Mouse (Mus musculus) hindbrain, embryonic 15.5 days (tissue): ENCODE results near the gene Aspg. TPM values are rescaled to one million over a fixed set of nuclear protein-coding genes. Genes with fewer than 3 reads are reported as not detected.
A peak's percentile ranks its signal among the peaks of the same experiment; 100 is the strongest.

Experiments used
- microRNA counts: library from miRNA; unstranded; fragments of <30 nt; microRNA quantifications from one replicate; lab custom pipeline; 2016
- microRNA-seq: library from miRNA; unstranded; fragments of <30 nt; microRNA quantifications from one replicate; pipeline ENCODE4, GENCODE M21; 2016
- polyA plus RNA-seq: library from polyadenylated mRNA; unstranded; fragments of >200 nt; fragmentation: Nextera tagmentation; extraction: Ambion mirVana; gene quantifications from 2 replicates; pipeline ENCODE4 v1.2.1, GENCODE M21; 2015

Gene Aspg
- polyA plus RNA-seq, 1 experiment from 2014 or later: 0.86 TPM

MicroRNAs within 50 kb of the gene (microRNA counts, 519-probe panel; counts per million panel counts)
- 2,679 counts per million, percentile 49 among the panel's probes with 10 or more counts for microRNA mmu-miR-203 (lab: Ali Mortazavi, UCI)

Small RNA genes within 50 kb of the gene (microRNA-seq; reads per million reads assigned to microRNA genes)
- 569 reads per million, percentile 72 among the genes with 10 or more reads in this experiment for gene Mir203
- not detected for gene Mir3073a
- gene Mir3073b: not detected

Other genes starting within 250 kb of the Aspg start
- 34.4 and 37.9 TPM in 2 replicates for gene Ppp1r13b, start 198.6 kb upstream of the Aspg start, polyA plus RNA-seq
- gene Atp5mpl, start 139.7 kb upstream of the Aspg start, polyA plus RNA-seq: 787 and 906 TPM in 2 replicates
- gene Tdrd9, start 135.1 kb upstream of the Aspg start, polyA plus RNA-seq: 0.30 and 0.49 TPM in 2 replicates
- gene Rd3l, start 125.4 kb upstream of the Aspg start, polyA plus RNA-seq: 0.22 TPM in 1 of 2 replicates, not detected in the other
- 4.3 and 4.9 TPM in 2 replicates for gene Kif26a, start 39.5 kb downstream of the Aspg start, polyA plus RNA-seq